Mouse (Mus musculus): ENCODE results near the gene Mvp. TPM values are rescaled to one million over a fixed set of nuclear protein-coding genes. Genes with fewer than 3 reads are reported as not detected.

The Mvp gene
- polyA plus RNA-seq, 3 experiments from 2014 or later = 15.2 to 19.7 (median 16.2) TPM

GRCm38 (mm10) chr7:126949793-126950646 is 64.4 kb downstream of the Mvp start, which contains the start of gene Sez6l2:
Sez6l2 (plus strand) TSS chr7:126950563.
- peak; percentile 58 for ATAC-seq

DNA sequence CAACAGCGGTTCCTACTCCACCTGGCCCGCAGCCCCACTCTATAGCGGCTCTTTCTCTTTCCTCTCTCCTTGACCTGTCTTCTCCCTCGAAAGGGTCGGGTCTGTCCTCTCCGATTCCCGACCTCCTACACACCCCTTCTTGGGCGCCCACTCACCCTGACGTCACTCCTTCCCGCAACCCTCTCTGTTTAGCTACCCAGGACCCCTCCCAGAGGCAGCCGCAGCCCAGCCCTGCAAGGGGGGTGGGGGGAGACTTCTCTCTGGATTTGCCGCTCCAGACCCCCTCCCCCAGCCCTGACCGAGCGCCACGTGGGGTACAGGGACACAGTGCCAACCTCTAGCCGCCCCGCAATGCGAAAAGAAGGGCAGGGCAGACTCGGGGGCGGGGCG is 65.0 kb downstream of the Mvp start, which contains the start of gene Asphd1:
TSS of gene Asphd1 (minus strand) at position 180 of the 390 bp plus-strand sequence.
- ATAC-seq = peak; percentile 32

DNA sequence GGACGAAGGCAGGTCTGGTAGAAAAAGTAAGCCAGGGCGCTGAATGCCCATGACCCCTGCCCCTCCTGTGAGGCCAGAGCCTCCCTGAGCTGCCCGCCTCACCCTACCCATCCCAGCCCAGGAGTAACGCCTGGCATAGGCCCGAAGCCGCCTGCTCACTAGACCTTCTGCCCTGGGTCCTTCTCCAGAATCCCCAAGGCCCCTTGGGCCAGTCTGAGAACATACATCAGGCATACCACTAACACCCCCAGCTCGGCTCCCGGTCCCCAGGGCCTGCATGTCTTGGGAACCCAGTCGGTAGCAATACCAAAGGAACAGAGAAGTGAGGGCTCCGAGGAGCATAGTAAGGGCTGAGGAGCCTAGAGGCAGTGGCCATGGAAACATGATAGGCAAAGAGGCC is 65.8 kb downstream of the Mvp start:
- ATAC-seq = no peak

- ATAC-seq = peak; percentile 54
Observed at GRCm38 (mm10) chr7:126946530-126946929, 67.9 kb downstream of the Mvp start.

- ATAC-seq = no peak
Observed at GRCm38 (mm10) chr7:126941801-126942200, 72.6 kb downstream of the Mvp start.

- ATAC-seq = no peak
Observed at GRCm38 (mm10) chr7:126941171-126941570, 73.2 kb downstream of the Mvp start.

Other genes with a start within 250 kb of the Mvp start
- gene Gdpd3, start 248.3 kb downstream of the Mvp start, polyA plus RNA-seq (2017; shearing (Covaris generic)) = 100 to 1,000 TPM in 2 of 3 experiments, 10 to 100 TPM in 1; 97.0 to 604 (median 276) TPM
- 100 to 1,000 TPM in 1 of 3 experiments, 10 to 100 TPM in 2; 51.9 to 107 (median 70.2) TPM for gene Ypel3, start 237.7 kb downstream of the Mvp start, polyA plus RNA-seq (2017; shearing (Covaris generic))
- gene Tbx6, start 233.1 kb downstream of the Mvp start, polyA plus RNA-seq (2017; shearing (Covaris generic)) = 1 to 10 TPM; 2.1 to 3.9 (median 3.7) TPM
- 100 to 1,000 TPM; 118 to 168 (median 129) TPM for gene Ppp4c, start 222.1 kb downstream of the Mvp start, polyA plus RNA-seq (2017; shearing (Covaris generic))
- gene Fam57b, start 217.0 kb downstream of the Mvp start, polyA plus RNA-seq (2017; shearing (Covaris generic)) = not detected
- not detected for gene 4930451I11Rik, start 183.0 kb downstream of the Mvp start, polyA plus RNA-seq (2017; shearing (Covaris generic))
- gene Doc2a, start 167.2 kb downstream of the Mvp start, polyA plus RNA-seq (2017; shearing (Covaris generic)) = not detected
- 10 to 100 TPM; 11.2 to 19.3 (median 18.2) TPM for gene Hirip3, start 152.6 kb downstream of the Mvp start, polyA plus RNA-seq (2017; shearing (Covaris generic))
- 10 to 100 TPM; 63.0 to 88.4 (median 68.7) TPM for gene Ino80e, start 152.2 kb downstream of the Mvp start, polyA plus RNA-seq (2017; shearing (Covaris generic))
- gene Taok2, start 129.9 kb downstream of the Mvp start, polyA plus RNA-seq (2017; shearing (Covaris generic)) = 10 to 100 TPM; 16.8 to 20.3 (median 19.6) TPM
- gene Tmem219, start 91.7 kb downstream of the Mvp start, polyA plus RNA-seq (2017; shearing (Covaris generic)) = 10 to 100 TPM; 36.8 to 69.8 (median 47.7) TPM
- 1 to 10 TPM; 6.1 to 7.9 (median 6.3) TPM for gene Kctd13, start 85.7 kb downstream of the Mvp start, polyA plus RNA-seq (2017; shearing (Covaris generic))
- under 1 TPM in 1 of 3 experiments, not detected in 2; 0.34 TPM for gene Asphd1, start 65.0 kb downstream of the Mvp start, polyA plus RNA-seq (2017; shearing (Covaris generic))
- gene Sez6l2, start 64.1 kb downstream of the Mvp start, polyA plus RNA-seq (2017; shearing (Covaris generic)) = under 1 TPM; 0.69 to 0.87 (median 0.77) TPM
- 100 to 1,000 TPM; 104 to 127 (median 115) TPM for gene Cdipt, start 38.7 kb downstream of the Mvp start, polyA plus RNA-seq (2017; shearing (Covaris generic))
- gene Cdiptos, start 38.5 kb downstream of the Mvp start, polyA plus RNA-seq (2017; shearing (Covaris generic)) = 1 to 10 TPM in 2 of 3 experiments, under 1 TPM in 1; 0.91 to 1.8 (median 1.3) TPM
- not detected for gene Pagr1b, start 1.9 kb upstream of the Mvp start, polyA plus RNA-seq (2017; shearing (Covaris generic))
- 10 to 100 TPM; 34.7 to 44.5 (median 42.6) TPM for gene Pagr1a, start 2.7 kb upstream of the Mvp start, polyA plus RNA-seq (2017; shearing (Covaris generic))
- gene Gm42742, start 6.5 kb upstream of the Mvp start, polyA plus RNA-seq (2017; shearing (Covaris generic)) = 10 to 100 TPM; 42.5 to 62.2 (median 46.4) TPM
- 1 to 10 TPM in 1 of 3 experiments, under 1 TPM in 1, not detected in 1; 0.97 to 1.1 TPM for gene Prrt2, start 6.6 kb upstream of the Mvp start, polyA plus RNA-seq (2017; shearing (Covaris generic))
- gene Maz, start 12.4 kb upstream of the Mvp start, polyA plus RNA-seq (2017; shearing (Covaris generic)) = 10 to 100 TPM; 18.6 to 22.4 (median 21.4) TPM
- gene Kif22, start 27.9 kb upstream of the Mvp start, polyA plus RNA-seq (2017; shearing (Covaris generic)) = 10 to 100 TPM; 11.7 to 94.2 (median 13.8) TPM
- gene Zg16, start 72.7 kb upstream of the Mvp start, polyA plus RNA-seq (2017; shearing (Covaris generic)) = 1 to 10 TPM in 1 of 3 experiments, not detected in 2; 1.6 TPM
- gene AI467606, start 76.7 kb upstream of the Mvp start, polyA plus RNA-seq (2017; shearing (Covaris generic)) = 100 to 1,000 TPM; 248 to 287 (median 263) TPM
- 10 to 100 TPM in 2 of 3 experiments, 1 to 10 TPM in 1; 7.8 to 15.5 (median 15.0) TPM for gene Qprt, start 107.6 kb upstream of the Mvp start, polyA plus RNA-seq (2017; shearing (Covaris generic))
- 100 to 1,000 TPM; 105 to 226 (median 130) TPM for gene Spn, start 123.2 kb upstream of the Mvp start, polyA plus RNA-seq (2017; shearing (Covaris generic))
- gene Cd2bp2, start 181.4 kb upstream of the Mvp start, polyA plus RNA-seq (2017; shearing (Covaris generic)) = 10 to 100 TPM; 43.2 to 56.9 (median 48.7) TPM
- gene Tbc1d10b, start 193.8 kb upstream of the Mvp start, polyA plus RNA-seq (2017; shearing (Covaris generic)) = 10 to 100 TPM; 13.2 to 16.6 (median 13.6) TPM
- 10 to 100 TPM; 23.0 to 25.8 (median 23.4) TPM for gene Mylpf, start 194.3 kb upstream of the Mvp start, polyA plus RNA-seq (2017; shearing (Covaris generic))
- gene Zfp553, start 218.4 kb upstream of the Mvp start, polyA plus RNA-seq (2017; shearing (Covaris generic)) = 1 to 10 TPM; 3.3 to 6.8 (median 4.6) TPM
- 100 to 1,000 TPM; 783 to 927 (median 807) TPM for gene Sept1, start 218.5 kb upstream of the Mvp start, polyA plus RNA-seq (2017; shearing (Covaris generic))
- gene Zfp771, start 229.7 kb upstream of the Mvp start, polyA plus RNA-seq (2017; shearing (Covaris generic)) = 1 to 10 TPM in 1 of 3 experiments, under 1 TPM in 1, not detected in 1; 0.46 to 1.5 TPM
- 10 to 100 TPM; 37.2 to 88.3 (median 51.2) TPM for gene Dctpp1, start 246.1 kb upstream of the Mvp start, polyA plus RNA-seq (2017; shearing (Covaris generic))

Measured in inflammation-experienced regulatory T-cells, adult 6 months (primary cell).